Mouse (Mus musculus) yolk sac, embryonic 10.5 days (tissue): ENCODE results near the gene Stk4.

ENCODE experiments used
- DNase-seq: peaks from one replicate; pipeline ENCODE4 v3.0.0-alpha.2; 2017; ENCODE audit warnings: low spot score

The Stk4 gene

GRCm38 (mm10) chr2:164128576-164129411, 58.7 kb downstream of the Stk4 start:
- DNase-seq = no peak

- DNase-seq = no peak
Measured at GRCm38 (mm10) chr2:164131586-164131985, 61.5 kb downstream of the Stk4 start.

- no peak for DNase-seq
Measured at GRCm38 (mm10) chr2:164134563-164134962, 64.4 kb downstream of the Stk4 start.

GRCm38 (mm10) chr2:164135367-164135766, 65.2 kb downstream of the Stk4 start:
- no peak for DNase-seq

- no peak for DNase-seq
Measured at GRCm38 (mm10) chr2:164136393-164136792, 66.3 kb downstream of the Stk4 start.

GRCm38 (mm10) chr2:164137754-164138153, 67.6 kb downstream of the Stk4 start:
- DNase-seq = no peak

GRCm38 (mm10) chr2:164142021-164142420, 71.9 kb downstream of the Stk4 start:
- DNase-seq = no peak

GRCm38 (mm10) chr2:164144025-164144424, 73.9 kb downstream of the Stk4 start:
- no peak for DNase-seq

GRCm38 (mm10) chr2:164144541-164144940, 74.4 kb downstream of the Stk4 start:
- no peak for DNase-seq

- DNase-seq = no peak
Measured at GRCm38 (mm10) chr2:164146556-164146955, 76.4 kb downstream of the Stk4 start.

GRCm38 (mm10) chr2:164150086-164150760, 80.1 kb downstream of the Stk4 start:
- DNase-seq = no peak

- no peak for DNase-seq
Measured at GRCm38 (mm10) chr2:164152341-164152740, 82.2 kb downstream of the Stk4 start.

- no peak for DNase-seq
Measured at GRCm38 (mm10) chr2:164154007-164154406, 83.9 kb downstream of the Stk4 start.

GRCm38 (mm10) chr2:164156158-164156557, 86.0 kb downstream of the Stk4 start:
- DNase-seq = no peak

- DNase-seq = no peak
Measured at GRCm38 (mm10) chr2:164158838-164159237, 88.7 kb downstream of the Stk4 start.

- no peak for DNase-seq
Measured at GRCm38 (mm10) chr2:164161515-164162055, 91.5 kb downstream of the Stk4 start.

GRCm38 (mm10) chr2:164164941-164165340, 94.8 kb downstream of the Stk4 start:
- no peak for DNase-seq

- DNase-seq = no peak
Measured at GRCm38 (mm10) chr2:164167752-164168570, 97.8 kb downstream of the Stk4 start.

GRCm38 (mm10) chr2:164168571-164168946, 98.4 kb downstream of the Stk4 start:
- no peak for DNase-seq

- no peak for DNase-seq
Measured at GRCm38 (mm10) chr2:164170326-164170725, 100.2 kb downstream of the Stk4 start.

GRCm38 (mm10) chr2:164170902-164171301, 100.8 kb downstream of the Stk4 start, which contains the start of gene Kcns1:
Kcns1 (minus strand) TSS chr2:164171113.
- DNase-seq = no peak

GRCm38 (mm10) chr2:164173394-164173793, 103.3 kb downstream of the Stk4 start:
- DNase-seq = no peak
